ENCODE assay signal across 8 mouse cellular contexts in the genomic region with DNA sequence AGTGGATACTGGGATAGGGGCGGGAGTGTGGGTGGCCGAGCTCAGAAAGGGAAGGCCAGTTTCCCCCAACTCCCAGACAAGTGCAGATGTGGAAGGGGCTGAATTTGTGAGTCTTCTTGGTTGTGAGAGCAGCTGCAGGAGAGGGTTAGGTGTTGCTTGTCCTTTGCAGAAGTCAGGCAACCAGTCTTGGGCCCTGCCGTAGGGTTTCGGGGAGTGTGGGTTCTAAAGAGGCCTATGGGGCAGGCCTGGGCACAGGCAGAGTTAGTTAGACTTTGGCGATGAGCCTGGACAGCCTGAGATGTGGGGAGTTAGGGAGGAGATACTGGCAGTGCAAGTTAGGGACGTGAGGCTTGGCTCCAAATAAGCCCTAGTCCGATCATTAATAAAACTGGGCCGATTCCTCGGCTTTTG. TPM values are rescaled to one million over a fixed set of nuclear protein-coding genes. Genes with fewer than 3 reads are reported as not detected.
DNase-seq lines count a peak whose midpoint lies in the region; ATAC-seq and TF ChIP-seq lines count a peak whose summit lies in the region.

No protein-coding gene starts in this region.

- H3K79me2 ChIP-seq in myocyte (ENCODE audit: control insufficient read depth, insufficient read depth), result no peaks in the 10 kb centered on the region

- H3K36me3 ChIP-seq in kidney, adult 2 months (ENCODE audit: control insufficient read depth, insufficient read depth, low read length), result no peaks in the 10 kb centered on the region
- H3K36me3 ChIP-seq in ES-Bruce4 (ENCODE audit: control insufficient read depth, insufficient read depth, low read length, poor library complexity, severe bottlenecking) (no peaks in the 10 kb centered on the region; the same call in 1 of the 2 replicates), myocyte (ENCODE audit: control insufficient read depth, insufficient read depth) (no peaks in the 10 kb centered on the region)
- H3K36me3 ChIP-seq in intestine, embryonic 16.5 days (ENCODE audit: control insufficient read depth, insufficient read depth, low read length), result peaks cover 2% of the 10 kb centered on the region; the same call in 1 of the 2 replicates

- peak overlapping the region; percentile 83 for H3K9ac ChIP-seq in ES-Bruce4 (ENCODE audit: low read depth, poor library complexity, severe bottlenecking)
- H3K9ac ChIP-seq in intestine, embryonic 16.5 days (ENCODE audit: low read depth, low read length), result peak overlapping the region; percentile 85

- H3ac ChIP-seq in myocyte (ENCODE audit: control insufficient read depth, insufficient read length), result peak overlapping the region; percentile 89

- peak overlapping the region; percentile 89 for H3K27ac ChIP-seq in kidney, adult 2 months (ENCODE audit: insufficient read depth, low read depth, low read length)
- H3K27ac ChIP-seq in ES-Bruce4 (ENCODE audit: insufficient read depth, low read length), result peak overlapping the region; percentile 21
- H3K27ac ChIP-seq in embryonic fibroblast, embryonic 13.5 days (ENCODE audit: insufficient read depth, low read length), result peak overlapping the region; percentile 69
- peak overlapping the region; percentile 97 for H3K27ac ChIP-seq in intestine, embryonic 16.5 days (ENCODE audit: low read length)

- TF ChIP-seq CTCF in kidney, adult 2 months (conservative IDR thresholded peaks at IDR 0.05; ENCODE audit: insufficient read depth, insufficient read length, low read depth, low read length), result no peak
- TF ChIP-seq CTCF in ES-Bruce4 (IDR thresholded peaks at IDR 0.05; ENCODE audit: low read depth, low read length), result no peak
- TF ChIP-seq CTCF in embryonic fibroblast, embryonic 13.5 days (IDR thresholded peaks at IDR 0.05; ENCODE audit: borderline replicate concordance, insufficient read depth, low read length), result no peak

- no peaks in the 10 kb centered on the region for H3K9me3 ChIP-seq in ES-Bruce4 (replicated peaks; ENCODE audit: control insufficient read depth, insufficient read depth, low read length, poor library complexity, severe bottlenecking)
- H3K9me3 ChIP-seq in intestine, embryonic 16.5 days (ENCODE audit: control insufficient read depth, low read length), result no peaks in the 10 kb centered on the region

- no peak for TF ChIP-seq POLR2A in kidney, adult 2 months (IDR thresholded peaks at IDR 0.05; ENCODE audit: low read depth, low read length)
- TF ChIP-seq POLR2A in ES-Bruce4 (IDR thresholded peaks at IDR 0.05; ENCODE audit: insufficient read depth, low read length), result no peak
- TF ChIP-seq POLR2A in embryonic fibroblast, embryonic 13.5 days (IDR thresholded peaks at IDR 0.05; ENCODE audit: low read depth, low read length), result peak; percentile 20; the same call in 1 of the 2 replicates
- TF ChIP-seq POLR2A in myocyte (IDR thresholded peaks at IDR 0.05; ENCODE audit: insufficient read length, low read depth), result no peak

- no peaks in the 10 kb centered on the region for H3K27me3 ChIP-seq in kidney, adult 2 months (replicated peaks; ENCODE audit: control insufficient read depth, insufficient read depth, low read length)
- no peaks in the 10 kb centered on the region for H3K27me3 ChIP-seq in ES-Bruce4 (ENCODE audit: control insufficient read depth, insufficient read depth, low read length, poor library complexity, severe bottlenecking)
- H3K27me3 ChIP-seq in intestine, embryonic 16.5 days (replicated peaks; ENCODE audit: control insufficient read depth, insufficient read depth, low read length), result no peaks in the 10 kb centered on the region
- no peaks in the 10 kb centered on the region for H3K27me3 ChIP-seq in myocyte (ENCODE audit: control insufficient read depth, insufficient read depth, insufficient read length)

- no peak for DNase-seq in kidney, adult 2 months
- DNase-seq in kidney, postnatal 14 days, result no peak
- DNase-seq in B cell, adult 2 months, result no peak
- no peak for DNase-seq in left cerebral cortex, adult 9 months (ENCODE audit: low spot score in 2 of 2)

- 48% methylated on average over 9 of the region's 9 CpGs for WGBS in kidney, adult 2 months
- 24% methylated on average over 9 of the region's 9 CpGs for WGBS in intestine, embryonic 16.5 days

- peaks cover 23% of the 10 kb centered on the region for H3K4me1 ChIP-seq in kidney, adult 2 months (ENCODE audit: control insufficient read depth, insufficient read depth, low read length)
- H3K4me1 ChIP-seq in ES-Bruce4 (ENCODE audit: control insufficient read depth, insufficient read depth, low read length), result peaks cover 6% of the 10 kb centered on the region
- peaks cover 23% of the 10 kb centered on the region for H3K4me1 ChIP-seq in embryonic fibroblast, embryonic 13.5 days (ENCODE audit: control insufficient read depth, insufficient read depth, low read length)
- peaks cover 46% of the 10 kb centered on the region for H3K4me1 ChIP-seq in intestine, embryonic 16.5 days (ENCODE audit: control insufficient read depth, insufficient read depth, low read length)

- no peak for ATAC-seq in intestine, embryonic 16.5 days

- H3K4me2 ChIP-seq in intestine, embryonic 16.5 days (ENCODE audit: low read depth, low read length), result peak overlapping the region; percentile 91
- peak overlapping the region; percentile 71 for H3K4me2 ChIP-seq in myocyte (ENCODE audit: low read depth)

- H3K4me3 ChIP-seq in kidney, adult 2 months (ENCODE audit: insufficient read depth, low read depth, low read length), result peak overlapping the region; percentile 83
- peak overlapping the region; percentile 71 for H3K4me3 ChIP-seq in ES-Bruce4 (ENCODE audit: low read depth, low read length)
- H3K4me3 ChIP-seq in embryonic fibroblast, embryonic 13.5 days (ENCODE audit: insufficient read depth, low read length), result peak overlapping the region; percentile 47
- peak overlapping the region; percentile 70 for H3K4me3 ChIP-seq in intestine, embryonic 16.5 days (ENCODE audit: low read length)
- H3K4me3 ChIP-seq in myocyte, result peak overlapping the region; percentile 37

- no peak for TF ChIP-seq EP300 in ES-Bruce4 (IDR thresholded peaks at IDR 0.05; ENCODE audit: insufficient read depth, low read depth, low read length)

TF ChIP-seq in myocyte, 11 proteins besides CTCF, POLR2A, EP300 and RAD21:
- TF ChIP-seq CEBPB (IDR thresholded peaks at IDR 0.05; ENCODE audit: insufficient read depth, poor library complexity, severe bottlenecking), result no peak
- TF ChIP-seq MYOD1 (IDR thresholded peaks at IDR 0.05; ENCODE audit: control insufficient read depth in 1 of 3, insufficient read length in 2 of 3, low read depth in 2 of 3), result no peak
- no peak for TF ChIP-seq E2F4 (IDR thresholded peaks at IDR 0.05; ENCODE audit: insufficient read depth)
- no peak for TF ChIP-seq USF1 (IDR thresholded peaks at IDR 0.05; ENCODE audit: low read depth)
- no peak for TF ChIP-seq REST (IDR thresholded peaks at IDR 0.05; ENCODE audit: insufficient read depth, insufficient read length)
- TF ChIP-seq MYOG (IDR thresholded peaks at IDR 0.05; ENCODE audit: control insufficient read depth in 1 of 3, insufficient read depth in 1 of 3, insufficient read length in 2 of 3, low read depth in 2 of 3), result no peak
- TF ChIP-seq MAX (IDR thresholded peaks at IDR 0.05; ENCODE audit: low read depth), result no peak
- no peak for TF ChIP-seq TCF12 (IDR thresholded peaks at IDR 0.05; ENCODE audit: insufficient read depth, poor library complexity, severe bottlenecking)
- no peak for TF ChIP-seq SRF (IDR thresholded peaks at IDR 0.05; ENCODE audit: control insufficient read depth, insufficient read length, low read depth)
- no peak for TF ChIP-seq TCF3 (IDR thresholded peaks at IDR 0.05; ENCODE audit: insufficient read length, low read depth)

RNA-seq across cellular contexts. Expression of gene Plxnb1, which starts 1.1 kb away (rescaled TPM):
- polyA plus RNA-seq in kidney, adult 2 months (2012; rRNA removed), result 16.7 and 21.7 TPM in 2 replicates
- polyA plus RNA-seq in ES-Bruce4 (2011; ENCODE audit: insufficient read depth, insufficient read length, low read depth, missing spikeins), result 16.1 and 19.1 TPM in 2 replicates
- 8.0 and 12.0 TPM in 2 replicates for polyA plus RNA-seq in embryonic fibroblast, embryonic 13.5 days (2011; ENCODE audit: insufficient read length, low read depth, missing spikeins)
- 4.7 and 5.2 TPM in 2 replicates for polyA plus RNA-seq in intestine, embryonic 16.5 days (2015; fragmentation: Nextera tagmentation; extraction: Ambion mirVana)
- 6.1 TPM for polyA plus RNA-seq in myocyte (2012; fragmentation: generic; extraction: Trizol)

RNA-seq across cellular contexts. Expression of gene Tma7, which starts 13.9 kb away (rescaled TPM):
- polyA plus RNA-seq in kidney, adult 2 months (2012; rRNA removed), result 42.4 and 80.7 TPM in 2 replicates
- polyA plus RNA-seq in ES-Bruce4 (2011; ENCODE audit: insufficient read depth, insufficient read length, low read depth, missing spikeins) (203 and 225 TPM in 2 replicates), myocyte (2012; fragmentation: generic; extraction: Trizol) (271 TPM)
- polyA plus RNA-seq in embryonic fibroblast, embryonic 13.5 days (2011; ENCODE audit: insufficient read length, low read depth, missing spikeins), result 411 and 552 TPM in 2 replicates
- 597 and 612 TPM in 2 replicates for polyA plus RNA-seq in intestine, embryonic 16.5 days (2015; fragmentation: Nextera tagmentation; extraction: Ambion mirVana)

RNA-seq across cellular contexts. Expression of gene Ccdc51, which starts 14.0 kb away (rescaled TPM):
- polyA plus RNA-seq in kidney, adult 2 months (2012; rRNA removed), result 11.4 and 11.7 TPM in 2 replicates
- 4.9 and 7.0 TPM in 2 replicates for polyA plus RNA-seq in ES-Bruce4 (2011; ENCODE audit: insufficient read depth, insufficient read length, low read depth, missing spikeins)
- 4.6 TPM in 2 replicates for polyA plus RNA-seq in embryonic fibroblast, embryonic 13.5 days (2011; ENCODE audit: insufficient read length, low read depth, missing spikeins)
- polyA plus RNA-seq in intestine, embryonic 16.5 days (2015; fragmentation: Nextera tagmentation; extraction: Ambion mirVana), result 20.0 and 20.2 TPM in 2 replicates
- 13.8 TPM for polyA plus RNA-seq in myocyte (2012; fragmentation: generic; extraction: Trizol)

RNA-seq across cellular contexts. Expression of gene Atrip, which starts 22.3 kb away (rescaled TPM):
- polyA plus RNA-seq in kidney, adult 2 months (2012; rRNA removed), result 20.2 and 20.9 TPM in 2 replicates
- 17.3 and 20.0 TPM in 2 replicates for polyA plus RNA-seq in ES-Bruce4 (2011; ENCODE audit: insufficient read depth, insufficient read length, low read depth, missing spikeins)
- polyA plus RNA-seq in embryonic fibroblast, embryonic 13.5 days (2011; ENCODE audit: insufficient read length, low read depth, missing spikeins), result 12.5 and 13.0 TPM in 2 replicates
- polyA plus RNA-seq in intestine, embryonic 16.5 days (2015; fragmentation: Nextera tagmentation; extraction: Ambion mirVana), result 18.4 and 21.5 TPM in 2 replicates
- polyA plus RNA-seq in myocyte (2012; fragmentation: generic; extraction: Trizol), result 9.6 TPM

RNA-seq across cellular contexts. Expression of gene Trex1, which starts 36.7 kb away (rescaled TPM):
- polyA plus RNA-seq in kidney, adult 2 months (2012; rRNA removed), result 45.2 and 46.7 TPM in 2 replicates
- 2.4 TPM in 1 of 2 replicates, not detected in the other for polyA plus RNA-seq in ES-Bruce4 (2011; ENCODE audit: insufficient read depth, insufficient read length, low read depth, missing spikeins)
- polyA plus RNA-seq in embryonic fibroblast, embryonic 13.5 days (2011; ENCODE audit: insufficient read length, low read depth, missing spikeins), result 8.2 and 12.8 TPM in 2 replicates
- 13.0 and 14.4 TPM in 2 replicates for polyA plus RNA-seq in intestine, embryonic 16.5 days (2015; fragmentation: Nextera tagmentation; extraction: Ambion mirVana)
- polyA plus RNA-seq in myocyte (2012; fragmentation: generic; extraction: Trizol), result 10.0 TPM

Comparison
In these comparisons a context has a peak if more than half of its experiments do, and no peak if none do; other contexts are left out.
1. H3K27ac ChIP-seq: peak in every context shown above with its lines; median percentile 97 in intestine, embryonic 16.5 days; 89 in kidney, adult 2 months; 69 in embryonic fibroblast, embryonic 13.5 days; 21 in ES-Bruce4.